Mouse (Mus musculus) MEL (cell line): Measurements from ENCODE around the gene Enox1. TPM values are rescaled to one million over a fixed set of nuclear protein-coding genes. Genes with fewer than 3 reads are reported as not detected.

Experiments used
- DNase-seq: peaks from one replicate; pipeline ENCODE4 v3.0.0; 2011; ENCODE audit warnings: low read depth, low spot score
- H3K27ac ChIP-seq: 2 replicates; pipeline ENCODE4 v1.5.1; 2012; ENCODE audit warnings: low read depth, mild to moderate bottlenecking, control low read depth, low read length, moderate library complexity; ENCODE audit not compliant: control insufficient read depth
- H3K27me3 ChIP-seq, 2 experiments: fragments of 150-350 bp in 1 of 2; sonication (generic) in 1 of 2; 2 replicates each; pipeline ENCODE4 v1.6.1; 2012; ENCODE audit warnings: low read length in 2 of 2, mild to moderate bottlenecking in 2 of 2, improper control_type of control experiment in 1 of 2, moderate library complexity in 1 of 2; ENCODE audit not compliant: insufficient read depth in 2 of 2, control insufficient read depth in 1 of 2
- H3K36me3 ChIP-seq, 2 experiments: 2 replicates each; pipeline ENCODE4 v1.6.1; 2012 to 2014; ENCODE audit warnings: low read length in 2 of 2, improper control_type of control experiment in 1 of 2, inconsistent platforms in 1 of 2, mild to moderate bottlenecking in 1 of 2; ENCODE audit not compliant: insufficient read depth in 2 of 2, control insufficient read depth in 1 of 2
- H3K4me1 ChIP-seq, 2 experiments: fragments of 150-350 bp in 1 of 2; sonication (generic) in 1 of 2; 2 replicates each; pipeline ENCODE4 v1.6.1; 2012; ENCODE audit warnings: low read length in 2 of 2, improper control_type of control experiment in 1 of 2, mild to moderate bottlenecking in 1 of 2; ENCODE audit not compliant: insufficient read depth in 2 of 2, control insufficient read depth in 1 of 2
- H3K4me3 ChIP-seq, 2 experiments: fragments of 150-350 bp in 1 of 2; sonication (generic) in 1 of 2; 2 replicates each; pipeline ENCODE4 v1.5.1; 2012; ENCODE audit warnings: low read depth in 2 of 2, low read length in 2 of 2, mild to moderate bottlenecking in 2 of 2, moderate library complexity in 2 of 2, control low read depth in 1 of 2, improper control_type of control experiment in 1 of 2; ENCODE audit not compliant: control insufficient read depth in 1 of 2, insufficient read depth in 1 of 2
- H3K79me2 ChIP-seq: 2 replicates; pipeline ENCODE4 v1.6.1; 2012; ENCODE audit warnings: mild to moderate bottlenecking, low read length, moderate library complexity; ENCODE audit not compliant: control insufficient read depth, poor library complexity, insufficient read depth
- H3K9ac ChIP-seq: 2 replicates; pipeline ENCODE4 v1.6.1; 2012; ENCODE audit warnings: low read depth, mild to moderate bottlenecking, control low read depth, low read length, moderate library complexity; ENCODE audit not compliant: control insufficient read depth, poor library complexity, severe bottlenecking
- H3K9me3 ChIP-seq: fragments of 150-350 bp; sonication (generic); replicated peaks from 2 replicates; pipeline ENCODE4 v1.6.1; 2012; ENCODE audit warnings: mild to moderate bottlenecking, low read length, improper control_type of control experiment, moderate library complexity; ENCODE audit not compliant: insufficient read depth
- ELF1 ChIP-seq: IDR thresholded peaks from 2 replicates; pipeline ENCODE4 v1.6.1; 2014; ENCODE audit warnings: low read depth, mild to moderate bottlenecking, inconsistent platforms, low read length, improper control_type of control experiment, moderate library complexity
- GABPA ChIP-seq: IDR thresholded peaks from 2 replicates; pipeline ENCODE4 v1.6.1; 2012; ENCODE audit warnings: low read depth, mild to moderate bottlenecking, inconsistent platforms, low read length, improper control_type of control experiment, moderate library complexity
- GATA1 ChIP-seq: IDR thresholded peaks from 2 replicates; pipeline ENCODE4 v1.6.1; 2011; ENCODE audit warnings: low read depth, low read length, improper control_type of control experiment
- HCFC1 ChIP-seq: IDR thresholded peaks from 2 replicates; pipeline ENCODE4 v1.6.1; 2012; ENCODE audit warnings: low read depth, mild to moderate bottlenecking, inconsistent platforms, low read length, improper control_type of control experiment, moderate library complexity
- JUND ChIP-seq: IDR thresholded peaks from 2 replicates; pipeline ENCODE4 v1.6.1; 2011; ENCODE audit warnings: low read depth, mild to moderate bottlenecking, improper control_type of control experiment, low read length
- KAT2A ChIP-seq: conservative IDR thresholded peaks from 2 replicates; pipeline ENCODE4 v1.6.1; 2012; ENCODE audit warnings: low read depth, low read length, improper control_type of control experiment, inconsistent platforms
- MAFK ChIP-seq: IDR thresholded peaks from 2 replicates; pipeline ENCODE4 v1.6.1; 2011; ENCODE audit warnings: low read depth, mild to moderate bottlenecking, low read length, improper control_type of control experiment, borderline replicate concordance
- MAX ChIP-seq: IDR thresholded peaks from 2 replicates; pipeline ENCODE4 v1.6.1; 2011; ENCODE audit warnings: low read length, improper control_type of control experiment
- MEF2A ChIP-seq: IDR thresholded peaks from 2 replicates; pipeline ENCODE4 v1.6.1; 2014; ENCODE audit warnings: low read depth, mild to moderate bottlenecking, inconsistent platforms, low read length, improper control_type of control experiment; ENCODE audit not compliant: poor library complexity, insufficient replicate concordance, severe bottlenecking; ENCODE audit errors: extremely low read depth
- MXI1 ChIP-seq: IDR thresholded peaks from 2 replicates; pipeline ENCODE4 v1.6.1; 2011; ENCODE audit warnings: mild to moderate bottlenecking, low read depth, low read length, improper control_type of control experiment
- RAD21 ChIP-seq: IDR thresholded peaks from 2 replicates; pipeline ENCODE4 v1.6.1; 2011; ENCODE audit warnings: mild to moderate bottlenecking, low read depth, low read length, improper control_type of control experiment
- RCOR1 ChIP-seq: IDR thresholded peaks from 2 replicates; pipeline ENCODE4 v1.6.1; 2012; ENCODE audit warnings: low read depth, mild to moderate bottlenecking, inconsistent platforms, low read length, improper control_type of control experiment
- TAL1 ChIP-seq: IDR thresholded peaks from 2 replicates; pipeline ENCODE4 v1.6.1; 2012; ENCODE audit warnings: mild to moderate bottlenecking, inconsistent platforms, low read length, moderate library complexity, mixed read lengths
- UBTF ChIP-seq: IDR thresholded peaks from 2 replicates; pipeline ENCODE4 v1.6.1; 2012; ENCODE audit warnings: low read depth, mild to moderate bottlenecking, inconsistent platforms, low read length, improper control_type of control experiment, moderate library complexity, borderline replicate concordance; ENCODE audit not compliant: insufficient read depth
- ZC3H11A ChIP-seq: IDR thresholded peaks from 2 replicates; pipeline ENCODE4 v1.6.1; 2012; ENCODE audit warnings: low read depth, mild to moderate bottlenecking, inconsistent platforms, low read length, improper control_type of control experiment
- ZMIZ1 ChIP-seq: IDR thresholded peaks from 2 replicates; pipeline ENCODE4 v1.6.1; 2012; ENCODE audit warnings: low read depth, mild to moderate bottlenecking, inconsistent platforms, low read length, improper control_type of control experiment, moderate library complexity
- polyA plus RNA-seq, 2 experiments: library from polyadenylated mRNA; stranded (reverse) in 1 of 2; unstranded in 1 of 2; fragments of >175 nt in 1 of 2; fragments of >200 nt in 1 of 2; gene quantifications; 2 replicates each; pipeline versions ENCODE4 v1.2.1 to v1.2.4; 2012; ENCODE audit warnings: low replicate concordance in 2 of 2, low read depth in 1 of 2; ENCODE audit not compliant: insufficient read length in 2 of 2, insufficient read depth in 1 of 2, missing spikeins in 1 of 2
- total RNA-seq: library from RNA; depleted of rRNA; stranded (reverse); fragments of 300-350 nt; gene quantifications from 2 replicates; pipeline ENCODE4 v1.2.3, GENCODE M21; 2012

The Enox1 gene
- total and polyA plus RNA-seq, 3 experiments: not detected

DNA sequence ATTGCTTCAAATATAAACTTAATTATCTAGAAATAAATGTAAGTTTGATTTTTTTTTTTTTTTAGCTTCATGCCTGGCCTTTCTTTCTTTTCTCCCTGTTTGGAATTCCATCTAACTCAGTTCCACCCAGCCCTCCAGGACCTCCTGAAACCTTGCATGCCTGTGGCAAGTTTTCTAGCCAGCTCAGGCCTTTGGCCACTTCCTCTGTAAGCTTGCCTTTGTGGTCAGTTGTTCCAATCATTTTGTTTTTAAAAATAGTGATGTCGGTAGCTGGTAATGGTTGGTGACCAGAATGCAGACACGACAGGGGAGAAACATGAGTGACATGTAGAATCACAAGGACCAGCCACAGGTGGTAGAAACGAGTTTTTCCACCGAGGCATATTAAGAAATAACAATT lies 307.4 kb downstream of the Enox1 start:
- no peaks in the 10 kb centered on the region for H3K4me1 ChIP-seq
- no peak overlapping the region for H3K4me3 ChIP-seq
- H3K36me3 ChIP-seq: no peaks in the 10 kb centered on the region
- TF ChIP-seq RCOR1 (no peak), GABPA (no peak), RAD21 (no peak), TAL1 (no peak), UBTF (no peak), MAFK (no peak), GATA1 (no peak), KAT2A (no peak)
- TF ChIP-seq, all 39 proteins: peak for 0
- Histone ChIP-seq H3K27me3 (no peaks in the 10 kb centered on the region), H3K79me2 (no peaks in the 10 kb centered on the region), H3K27ac (no peak overlapping the region), H3K9ac (no peak overlapping the region), H3K9me3 (no peaks in the 10 kb centered on the region)
- no peak for DNase-seq

DNA sequence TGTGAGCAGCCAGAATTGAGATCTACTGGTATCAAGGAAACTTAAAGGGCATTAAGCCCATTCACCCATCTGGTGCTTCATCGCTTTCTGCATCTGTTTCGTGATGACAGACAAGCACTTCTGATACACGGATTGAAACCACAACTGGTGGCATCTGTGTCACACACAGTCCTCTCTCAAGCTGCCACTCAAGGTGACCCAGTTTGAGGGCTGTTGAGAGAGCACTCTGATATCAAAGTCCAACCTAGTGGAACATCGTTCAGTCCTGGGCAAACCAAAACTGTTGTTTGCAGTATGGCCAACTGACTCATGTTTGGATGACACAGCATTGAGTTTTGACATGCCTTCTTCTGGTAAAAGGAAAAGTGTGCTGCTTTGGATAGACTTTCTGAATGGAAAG lies 308.2 kb downstream of the Enox1 start:
- TF ChIP-seq MXI1: no peak
- TF ChIP-seq ZMIZ1: no peak
- no peak for TF ChIP-seq ELF1
- TF ChIP-seq MAFK: no peak
- TF ChIP-seq MAX: no peak
- TF ChIP-seq ZC3H11A: no peak
- TF ChIP-seq JUND: no peak
- no peak for TF ChIP-seq MEF2A
- no peak for TF ChIP-seq HCFC1
- TF ChIP-seq, all 39 proteins: peak for 0
- H3K4me1 ChIP-seq: no peaks in the 10 kb centered on the region
- DNase-seq: no peak
- no peaks in the 10 kb centered on the region for H3K79me2 ChIP-seq
- H3K4me3 ChIP-seq: no peak overlapping the region
- no peaks in the 10 kb centered on the region for H3K9me3 ChIP-seq
- H3K36me3 ChIP-seq: no peaks in the 10 kb centered on the region
- H3K27me3 ChIP-seq: no peaks in the 10 kb centered on the region
- no peak overlapping the region for H3K9ac ChIP-seq
- no peak overlapping the region for H3K27ac ChIP-seq
